Mouse (Mus musculus) stomach, postnatal 0 days (tissue): ENCODE results near the gene Pgp.

Source experiments
- CTCF ChIP-seq: IDR thresholded peaks from 2 replicates; pipeline ENCODE4 v1.5.1; 2016; ENCODE audit warnings: antibody characterized with exemption, low read depth, mild to moderate bottlenecking, moderate library complexity
- EP300 ChIP-seq: optimal IDR thresholded peaks from 2 replicates; pipeline ENCODE3; 2016; ENCODE audit warnings: antibody characterized with exemption

GRCm38 (mm10) chr17:24478663-24479380, 8.6 kb downstream of the Pgp start, which contains the start of gene Mlst8:
- TF ChIP-seq EP300: no peak
- peak; percentile 94 for TF ChIP-seq CTCF
